Mouse (Mus musculus) erythroid progenitor cell, adult 5-6 weeks (primary cell): ENCODE results near the gene Il22ra2. TPM values are rescaled to one million over a fixed set of nuclear protein-coding genes. Genes with fewer than 3 reads are reported as not detected.

Source experiments
- ATAC-seq: replicated peaks from 2 replicates; pipeline ENCODE4 v1.8.0; 2016; ENCODE audit warnings: moderate number of reproducible peaks, mild to moderate bottlenecking, moderate TSS enrichment, inconsistent platforms; ENCODE audit not compliant: poor library complexity, low FRiP score, severe bottlenecking
- total RNA-seq, 2 experiments: library from RNA; stranded (forward) in 1 of 2; stranded (reverse) in 1 of 2; fragments of 150-400 nt in 1 of 2; fragments of 186-747, 209-891 nt in 1 of 2; gene quantifications; 2 replicates each; pipeline versions ENCODE4 v1.2.3 to v1.2.4; 2015 to 2017; ENCODE audit warnings: low replicate concordance in 2 of 2

The Il22ra2 gene
- total RNA-seq, 2 experiments from 2014 or later, result not detected

- no peak for ATAC-seq
Measured at GRCm38 (mm10) chr10:19599331-19600092, 22.3 kb upstream of the Il22ra2 start.

GRCm38 (mm10) chr10:19600093-19600420 lies 21.7 kb upstream of the Il22ra2 start:
- no peak for ATAC-seq

- peak; percentile 70 for ATAC-seq
Measured at GRCm38 (mm10) chr10:19601502-19601901, 20.3 kb upstream of the Il22ra2 start.

- ATAC-seq, result no peak
Measured at GRCm38 (mm10) chr10:19603231-19603630, 18.6 kb upstream of the Il22ra2 start.

- ATAC-seq, result no peak
Measured at GRCm38 (mm10) chr10:19609125-19609524, 12.7 kb upstream of the Il22ra2 start.

- ATAC-seq, result no peak
Measured at GRCm38 (mm10) chr10:19611616-19612015, 10.2 kb upstream of the Il22ra2 start.

GRCm38 (mm10) chr10:19613111-19613753 lies 8.6 kb upstream of the Il22ra2 start:
- no peak for ATAC-seq

GRCm38 (mm10) chr10:19619736-19620135 lies 2.1 kb upstream of the Il22ra2 start:
- no peak for ATAC-seq

GRCm38 (mm10) chr10:19624617-19625016 lies 2.8 kb downstream of the Il22ra2 start:
- ATAC-seq, result no peak

- no peak for ATAC-seq
Measured at GRCm38 (mm10) chr10:19627342-19627741, 5.5 kb downstream of the Il22ra2 start.

GRCm38 (mm10) chr10:19627748-19628147 lies 6.0 kb downstream of the Il22ra2 start:
- no peak for ATAC-seq

GRCm38 (mm10) chr10:19631616-19632195 lies 9.9 kb downstream of the Il22ra2 start:
- ATAC-seq, result no peak

GRCm38 (mm10) chr10:19638851-19639250 lies 17.1 kb downstream of the Il22ra2 start:
- no peak for ATAC-seq

- no peak for ATAC-seq
Measured at GRCm38 (mm10) chr10:19639630-19640029, 17.8 kb downstream of the Il22ra2 start.

- no peak for ATAC-seq
Measured at GRCm38 (mm10) chr10:19645119-19645518, 23.3 kb downstream of the Il22ra2 start.

- no peak for ATAC-seq
Measured at GRCm38 (mm10) chr10:19657426-19657825, 35.6 kb downstream of the Il22ra2 start.

GRCm38 (mm10) chr10:19659953-19660352 lies 38.2 kb downstream of the Il22ra2 start:
- ATAC-seq, result no peak

- no peak for ATAC-seq
Measured at GRCm38 (mm10) chr10:19668973-19669372, 47.2 kb downstream of the Il22ra2 start.

GRCm38 (mm10) chr10:19672015-19672414 lies 50.2 kb downstream of the Il22ra2 start:
- ATAC-seq, result no peak

GRCm38 (mm10) chr10:19673146-19673545 lies 51.3 kb downstream of the Il22ra2 start:
- no peak for ATAC-seq
